Mouse (Mus musculus): ENCODE measurements around the gene Mdn1. TPM values are rescaled to one million over a fixed set of nuclear protein-coding genes. Genes with fewer than 3 reads are reported as not detected.

Mdn1 gene
- polyA plus RNA-seq, 1 experiment = 8.7 TPM

DNA sequence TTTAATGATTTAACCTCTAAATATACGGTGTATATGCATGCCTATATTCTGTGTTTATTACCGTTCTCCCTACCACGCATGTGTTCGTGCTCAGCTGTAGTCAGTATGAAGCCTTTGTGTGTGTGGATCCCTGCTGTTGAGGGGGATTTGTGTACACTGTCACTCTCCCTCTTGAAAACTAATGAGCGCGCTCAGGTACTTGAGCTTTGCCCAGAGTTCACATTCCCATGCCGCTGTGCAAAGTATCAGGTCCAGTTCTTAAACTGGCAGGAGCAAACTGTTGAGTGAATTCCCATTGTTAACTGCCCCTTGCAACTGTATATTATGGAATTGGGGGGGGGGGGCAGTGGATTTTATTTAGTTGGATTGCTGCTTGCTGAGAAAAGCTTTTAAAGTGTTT lies 110.6 kb downstream of the Mdn1 start:
- H3K79me2 ChIP-seq (ENCODE audit: control insufficient read depth, insufficient read depth) = no peaks in the 10 kb centered on the region
- no peak overlapping the region for H3ac ChIP-seq (ENCODE audit: control insufficient read depth, insufficient read length)
- peaks cover 56% of the 10 kb centered on the region for H3K36me3 ChIP-seq (ENCODE audit: control insufficient read depth, insufficient read depth)
- no peak overlapping the region for H3K4me3 ChIP-seq
- TF ChIP-seq MYOD1 (IDR thresholded peaks at IDR 0.05; ENCODE audit: control insufficient read depth in 1 of 3, insufficient read length in 2 of 3, low read depth in 2 of 3) (no peak), CEBPB (IDR thresholded peaks at IDR 0.05; ENCODE audit: insufficient read depth, poor library complexity, severe bottlenecking) (no peak), SRF (IDR thresholded peaks at IDR 0.05; ENCODE audit: control insufficient read depth, insufficient read length, low read depth) (no peak), MYOG (IDR thresholded peaks at IDR 0.05; ENCODE audit: control insufficient read depth in 1 of 3, insufficient read depth in 1 of 3, insufficient read length in 2 of 3, low read depth in 2 of 3) (no peak), TCF3 (IDR thresholded peaks at IDR 0.05; ENCODE audit: insufficient read length, low read depth) (no peak), E2F4 (IDR thresholded peaks at IDR 0.05; ENCODE audit: insufficient read depth) (no peak), POLR2AphosphoS2 (IDR thresholded peaks at IDR 0.05; ENCODE audit: insufficient read length, low read depth) (no peak), USF1 (IDR thresholded peaks at IDR 0.05; ENCODE audit: low read depth) (no peak), POLR2A (IDR thresholded peaks at IDR 0.05; ENCODE audit: insufficient read length, low read depth) (no peak), REST (IDR thresholded peaks at IDR 0.05; ENCODE audit: insufficient read depth, insufficient read length) (no peak), MAX (IDR thresholded peaks at IDR 0.05; ENCODE audit: low read depth) (no peak), TCF12 (IDR thresholded peaks at IDR 0.05; ENCODE audit: insufficient read depth, poor library complexity, severe bottlenecking) (no peak)
- no peak overlapping the region for H3K4me2 ChIP-seq (ENCODE audit: low read depth)
- no peaks in the 10 kb centered on the region for H3K27me3 ChIP-seq (ENCODE audit: control insufficient read depth, insufficient read depth, insufficient read length)

- H3K4me2 ChIP-seq (ENCODE audit: low read depth) = no peak overlapping the region
- TF ChIP-seq CEBPB (IDR thresholded peaks at IDR 0.05; ENCODE audit: insufficient read depth, poor library complexity, severe bottlenecking) = no peak
- TF ChIP-seq REST (IDR thresholded peaks at IDR 0.05; ENCODE audit: insufficient read depth, insufficient read length) = no peak
- TF ChIP-seq POLR2AphosphoS2 (IDR thresholded peaks at IDR 0.05; ENCODE audit: insufficient read length, low read depth) = no peak
- TF ChIP-seq TCF3 (IDR thresholded peaks at IDR 0.05; ENCODE audit: insufficient read length, low read depth) = no peak
- TF ChIP-seq USF1 (IDR thresholded peaks at IDR 0.05; ENCODE audit: low read depth) = no peak
- no peak for TF ChIP-seq MYOD1 (IDR thresholded peaks at IDR 0.05; ENCODE audit: control insufficient read depth in 1 of 3, insufficient read length in 2 of 3, low read depth in 2 of 3)
- no peak for TF ChIP-seq POLR2A (IDR thresholded peaks at IDR 0.05; ENCODE audit: insufficient read length, low read depth)
- no peak for TF ChIP-seq SRF (IDR thresholded peaks at IDR 0.05; ENCODE audit: control insufficient read depth, insufficient read length, low read depth)
- TF ChIP-seq MYOG (IDR thresholded peaks at IDR 0.05; ENCODE audit: control insufficient read depth in 1 of 3, insufficient read depth in 1 of 3, insufficient read length in 2 of 3, low read depth in 2 of 3) = no peak
- no peak for TF ChIP-seq MAX (IDR thresholded peaks at IDR 0.05; ENCODE audit: low read depth)
- no peak for TF ChIP-seq E2F4 (IDR thresholded peaks at IDR 0.05; ENCODE audit: insufficient read depth)
- no peak for TF ChIP-seq TCF12 (IDR thresholded peaks at IDR 0.05; ENCODE audit: insufficient read depth, poor library complexity, severe bottlenecking)
- peaks cover 54% of the 10 kb centered on the region for H3K36me3 ChIP-seq (ENCODE audit: control insufficient read depth, insufficient read depth)
- H3ac ChIP-seq (ENCODE audit: control insufficient read depth, insufficient read length) = no peak overlapping the region
- no peaks in the 10 kb centered on the region for H3K27me3 ChIP-seq (ENCODE audit: control insufficient read depth, insufficient read depth, insufficient read length)
- H3K4me3 ChIP-seq = no peak overlapping the region
- no peaks in the 10 kb centered on the region for H3K79me2 ChIP-seq (ENCODE audit: control insufficient read depth, insufficient read depth)
Observed at GRCm38 (mm10) chr4:32768046-32768445, 111.1 kb downstream of the Mdn1 start.

- Histone ChIP-seq H3K4me3 (no peak overlapping the region), H3K27me3 (ENCODE audit: control insufficient read depth, insufficient read depth, insufficient read length) (no peaks in the 10 kb centered on the region), H3K36me3 (ENCODE audit: control insufficient read depth, insufficient read depth) (peaks cover 54% of the 10 kb centered on the region), H3K79me2 (ENCODE audit: control insufficient read depth, insufficient read depth) (no peaks in the 10 kb centered on the region), H3K4me2 (ENCODE audit: low read depth) (no peak overlapping the region), H3ac (ENCODE audit: control insufficient read depth, insufficient read length) (no peak overlapping the region)
- TF ChIP-seq MYOD1 (IDR thresholded peaks at IDR 0.05; ENCODE audit: control insufficient read depth in 1 of 3, insufficient read length in 2 of 3, low read depth in 2 of 3) = no peak
- TF ChIP-seq TCF12 (IDR thresholded peaks at IDR 0.05; ENCODE audit: insufficient read depth, poor library complexity, severe bottlenecking) = no peak
- no peak for TF ChIP-seq POLR2A (IDR thresholded peaks at IDR 0.05; ENCODE audit: insufficient read length, low read depth)
- TF ChIP-seq TCF3 (IDR thresholded peaks at IDR 0.05; ENCODE audit: insufficient read length, low read depth) = no peak
- no peak for TF ChIP-seq POLR2AphosphoS2 (IDR thresholded peaks at IDR 0.05; ENCODE audit: insufficient read length, low read depth)
- TF ChIP-seq MYOG (IDR thresholded peaks at IDR 0.05; ENCODE audit: control insufficient read depth in 1 of 3, insufficient read depth in 1 of 3, insufficient read length in 2 of 3, low read depth in 2 of 3) = no peak
- no peak for TF ChIP-seq USF1 (IDR thresholded peaks at IDR 0.05; ENCODE audit: low read depth)
- TF ChIP-seq SRF (IDR thresholded peaks at IDR 0.05; ENCODE audit: control insufficient read depth, insufficient read length, low read depth) = no peak
- no peak for TF ChIP-seq CEBPB (IDR thresholded peaks at IDR 0.05; ENCODE audit: insufficient read depth, poor library complexity, severe bottlenecking)
- TF ChIP-seq E2F4 (IDR thresholded peaks at IDR 0.05; ENCODE audit: insufficient read depth) = no peak
- no peak for TF ChIP-seq REST (IDR thresholded peaks at IDR 0.05; ENCODE audit: insufficient read depth, insufficient read length)
- no peak for TF ChIP-seq MAX (IDR thresholded peaks at IDR 0.05; ENCODE audit: low read depth)
Observed at GRCm38 (mm10) chr4:32770284-32770810, 113.4 kb downstream of the Mdn1 start.

- TF ChIP-seq E2F4 (IDR thresholded peaks at IDR 0.05; ENCODE audit: insufficient read depth) (no peak), POLR2A (IDR thresholded peaks at IDR 0.05; ENCODE audit: insufficient read length, low read depth) (no peak), MYOD1 (IDR thresholded peaks at IDR 0.05; ENCODE audit: control insufficient read depth in 1 of 3, insufficient read length in 2 of 3, low read depth in 2 of 3) (no peak), USF1 (IDR thresholded peaks at IDR 0.05; ENCODE audit: low read depth) (no peak), REST (IDR thresholded peaks at IDR 0.05; ENCODE audit: insufficient read depth, insufficient read length) (no peak), CEBPB (IDR thresholded peaks at IDR 0.05; ENCODE audit: insufficient read depth, poor library complexity, severe bottlenecking) (no peak), MAX (IDR thresholded peaks at IDR 0.05; ENCODE audit: low read depth) (no peak), POLR2AphosphoS2 (IDR thresholded peaks at IDR 0.05; ENCODE audit: insufficient read length, low read depth) (no peak), MYOG (IDR thresholded peaks at IDR 0.05; ENCODE audit: control insufficient read depth in 1 of 3, insufficient read depth in 1 of 3, insufficient read length in 2 of 3, low read depth in 2 of 3) (no peak), TCF12 (IDR thresholded peaks at IDR 0.05; ENCODE audit: insufficient read depth, poor library complexity, severe bottlenecking) (no peak), SRF (IDR thresholded peaks at IDR 0.05; ENCODE audit: control insufficient read depth, insufficient read length, low read depth) (no peak), TCF3 (IDR thresholded peaks at IDR 0.05; ENCODE audit: insufficient read length, low read depth) (no peak)
- Histone ChIP-seq H3K36me3 (ENCODE audit: control insufficient read depth, insufficient read depth) (no peaks in the 10 kb centered on the region), H3K27me3 (ENCODE audit: control insufficient read depth, insufficient read depth, insufficient read length) (no peaks in the 10 kb centered on the region), H3K4me2 (ENCODE audit: low read depth) (no peak overlapping the region), H3ac (ENCODE audit: control insufficient read depth, insufficient read length) (no peak overlapping the region), H3K4me3 (no peak overlapping the region), H3K79me2 (ENCODE audit: control insufficient read depth, insufficient read depth) (no peaks in the 10 kb centered on the region)
Observed at GRCm38 (mm10) chr4:32779996-32780395, 123.1 kb downstream of the Mdn1 start.
